Mouse (Mus musculus): Measurements from ENCODE around the gene Dnajc15. TPM values are rescaled to one million over a fixed set of nuclear protein-coding genes. Genes with fewer than 3 reads are reported as not detected.

Gene Dnajc15
- polyA plus RNA-seq, 1 experiment from 2014 or later = 177 TPM

- WGBS = 44% methylated on average over 7 of the region's 7 CpGs
- Histone ChIP-seq H3K27me3 (ENCODE audit: insufficient read depth, low read length) (no peaks in the 10 kb centered on the region), H3K9me3 (replicated peaks; ENCODE audit: low read length) (no peaks in the 10 kb centered on the region), H3K4me3 (replicated peaks; ENCODE audit: low read depth, low read length) (no peak overlapping the region), H3K27ac (no peak overlapping the region), H3K4me1 (replicated peaks; ENCODE audit: insufficient read depth, low read length) (no peaks in the 10 kb centered on the region), H3K9ac (ENCODE audit: low read depth, low read length) (no peak overlapping the region), H3K36me3 (ENCODE audit: insufficient read depth, low read length) (no peaks in the 10 kb centered on the region), H3K4me2 (ENCODE audit: low read length) (no peak overlapping the region)
- TF ChIP-seq CTCF (IDR thresholded peaks at IDR 0.05; ENCODE audit: low read depth) = no peak
- ATAC-seq (replicated peaks; ENCODE audit: low FRiP score, low read depth) (no peak), DNase-seq (ENCODE audit: low spot score) (no peak)
Measured at GRCm38 (mm10) chr14:77794285-77794949, 80.5 kb downstream of the Dnajc15 start.

GRCm38 (mm10) chr14:77792998-77793397 is 81.9 kb downstream of the Dnajc15 start:
- Histone ChIP-seq H3K27ac (no peak overlapping the region), H3K36me3 (ENCODE audit: insufficient read depth, low read length) (no peaks in the 10 kb centered on the region), H3K4me2 (ENCODE audit: low read length) (no peak overlapping the region), H3K4me1 (replicated peaks; ENCODE audit: insufficient read depth, low read length) (no peaks in the 10 kb centered on the region), H3K9me3 (replicated peaks; ENCODE audit: low read length) (no peaks in the 10 kb centered on the region), H3K4me3 (replicated peaks; ENCODE audit: low read depth, low read length) (no peak overlapping the region), H3K27me3 (ENCODE audit: insufficient read depth, low read length) (no peaks in the 10 kb centered on the region), H3K9ac (ENCODE audit: low read depth, low read length) (no peak overlapping the region)
- no peak for TF ChIP-seq CTCF (IDR thresholded peaks at IDR 0.05; ENCODE audit: low read depth)
- WGBS = 95% methylated on average over 6 of the region's 6 CpGs
- DNase-seq (ENCODE audit: low spot score) (no peak), ATAC-seq (replicated peaks; ENCODE audit: low FRiP score, low read depth) (no peak)

GRCm38 (mm10) chr14:77783217-77783616 is 91.7 kb downstream of the Dnajc15 start:
- Histone ChIP-seq H3K9me3 (replicated peaks; ENCODE audit: low read length) (no peaks in the 10 kb centered on the region), H3K4me2 (ENCODE audit: low read length) (no peak overlapping the region), H3K36me3 (ENCODE audit: insufficient read depth, low read length) (no peaks in the 10 kb centered on the region), H3K27me3 (ENCODE audit: insufficient read depth, low read length) (no peaks in the 10 kb centered on the region), H3K4me3 (replicated peaks; ENCODE audit: low read depth, low read length) (no peak overlapping the region), H3K27ac (no peak overlapping the region), H3K4me1 (replicated peaks; ENCODE audit: insufficient read depth, low read length) (no peaks in the 10 kb centered on the region), H3K9ac (ENCODE audit: low read depth, low read length) (no peak overlapping the region)
- no peak for DNase-seq (ENCODE audit: low spot score)
- TF ChIP-seq CTCF (IDR thresholded peaks at IDR 0.05; ENCODE audit: low read depth) = peak; percentile 41; the same call in 1 of the 2 replicates
- no peak for ATAC-seq (replicated peaks; ENCODE audit: low FRiP score, low read depth)

GRCm38 (mm10) chr14:77777365-77777764 is 97.6 kb downstream of the Dnajc15 start:
- Histone ChIP-seq H3K9me3 (replicated peaks; ENCODE audit: low read length) (no peaks in the 10 kb centered on the region), H3K9ac (ENCODE audit: low read depth, low read length) (no peak overlapping the region), H3K4me3 (replicated peaks; ENCODE audit: low read depth, low read length) (no peak overlapping the region), H3K4me1 (replicated peaks; ENCODE audit: insufficient read depth, low read length) (no peaks in the 10 kb centered on the region), H3K4me2 (ENCODE audit: low read length) (no peak overlapping the region), H3K27ac (no peak overlapping the region), H3K27me3 (ENCODE audit: insufficient read depth, low read length) (no peaks in the 10 kb centered on the region), H3K36me3 (ENCODE audit: insufficient read depth, low read length) (no peaks in the 10 kb centered on the region)
- ATAC-seq (replicated peaks; ENCODE audit: low FRiP score, low read depth) = no peak
- TF ChIP-seq CTCF (IDR thresholded peaks at IDR 0.05; ENCODE audit: low read depth) = no peak
- no peak for DNase-seq (ENCODE audit: low spot score)
- WGBS = 70% methylated on average over 1 of the region's 1 CpGs

- no peak for ATAC-seq (replicated peaks; ENCODE audit: low FRiP score, low read depth)
- no peak overlapping the region for H3K4me3 ChIP-seq (replicated peaks; ENCODE audit: low read depth, low read length)
- no peak for DNase-seq (ENCODE audit: low spot score)
- H3K27ac ChIP-seq = no peak overlapping the region
- H3K36me3 ChIP-seq (ENCODE audit: insufficient read depth, low read length) = no peaks in the 10 kb centered on the region
- no peak overlapping the region for H3K9ac ChIP-seq (ENCODE audit: low read depth, low read length)
- H3K27me3 ChIP-seq (ENCODE audit: insufficient read depth, low read length) = no peaks in the 10 kb centered on the region
- 82% methylated on average over 11 of the region's 11 CpGs for WGBS
- H3K9me3 ChIP-seq (replicated peaks; ENCODE audit: low read length) = no peaks in the 10 kb centered on the region
- H3K4me2 ChIP-seq (ENCODE audit: low read length) = no peak overlapping the region
- H3K4me1 ChIP-seq (replicated peaks; ENCODE audit: insufficient read depth, low read length) = no peaks in the 10 kb centered on the region
- TF ChIP-seq CTCF (IDR thresholded peaks at IDR 0.05; ENCODE audit: low read depth) = no peak
Measured at GRCm38 (mm10) chr14:77776005-77776531, 98.9 kb downstream of the Dnajc15 start.

GRCm38 (mm10) chr14:77773331-77773730 is 101.6 kb downstream of the Dnajc15 start:
- Histone ChIP-seq H3K27ac (no peak overlapping the region), H3K4me1 (replicated peaks; ENCODE audit: insufficient read depth, low read length) (no peaks in the 10 kb centered on the region), H3K4me3 (replicated peaks; ENCODE audit: low read depth, low read length) (no peak overlapping the region), H3K27me3 (ENCODE audit: insufficient read depth, low read length) (no peaks in the 10 kb centered on the region), H3K9ac (ENCODE audit: low read depth, low read length) (no peak overlapping the region), H3K4me2 (ENCODE audit: low read length) (no peak overlapping the region), H3K9me3 (replicated peaks; ENCODE audit: low read length) (no peaks in the 10 kb centered on the region), H3K36me3 (ENCODE audit: insufficient read depth, low read length) (no peaks in the 10 kb centered on the region)
- no peak for TF ChIP-seq CTCF (IDR thresholded peaks at IDR 0.05; ENCODE audit: low read depth)
- WGBS = 92% methylated on average over 8 of the region's 8 CpGs
- DNase-seq (ENCODE audit: low spot score) (no peak), ATAC-seq (replicated peaks; ENCODE audit: low FRiP score, low read depth) (no peak)

GRCm38 (mm10) chr14:77771626-77772025 is 103.3 kb downstream of the Dnajc15 start:
- 62% methylated on average over 2 of the region's 2 CpGs for WGBS

More at GRCm38 (mm10) chr14:77771626-77772025, 103.3 kb downstream of the Dnajc15 start:
- Histone ChIP-seq H3K4me3 (replicated peaks; ENCODE audit: low read depth, low read length) (no peak overlapping the region), H3K36me3 (ENCODE audit: insufficient read depth, low read length) (no peaks in the 10 kb centered on the region), H3K9ac (ENCODE audit: low read depth, low read length) (no peak overlapping the region), H3K4me1 (replicated peaks; ENCODE audit: insufficient read depth, low read length) (no peaks in the 10 kb centered on the region), H3K4me2 (ENCODE audit: low read length) (no peak overlapping the region), H3K9me3 (replicated peaks; ENCODE audit: low read length) (no peaks in the 10 kb centered on the region), H3K27ac (no peak overlapping the region), H3K27me3 (ENCODE audit: insufficient read depth, low read length) (no peaks in the 10 kb centered on the region)
- DNase-seq (ENCODE audit: low spot score) (no peak), ATAC-seq (replicated peaks; ENCODE audit: low FRiP score, low read depth) (no peak)
- no peak for TF ChIP-seq CTCF (IDR thresholded peaks at IDR 0.05; ENCODE audit: low read depth)

Other genes starting within 250 kb of the Dnajc15 start
- 3.4 and 3.8 TPM in 2 replicates for gene Epsti1, start 29.1 kb upstream of the Dnajc15 start, polyA plus RNA-seq (2015; fragmentation: Nextera tagmentation; extraction: Ambion mirVana)
- gene Fam216b, start 213.9 kb upstream of the Dnajc15 start, polyA plus RNA-seq (2015; fragmentation: Nextera tagmentation; extraction: Ambion mirVana) = not detected in 2 replicates